Mouse (Mus musculus): ENCODE measurements around the gene Olfr690. TPM values are rescaled to one million over a fixed set of nuclear protein-coding genes. Genes with fewer than 3 reads are reported as not detected.

Gene Olfr690
- polyA plus RNA-seq, 1 experiment from 2014 or later, result not detected

GRCm38 (mm10) chr7:105342170-105342569, 8.3 kb upstream of the Olfr690 start, which contains the start of gene Olfr691:
Olfr691 (minus strand) TSS chr7:105342270.
- Histone ChIP-seq H3K36me3 (replicated peaks) (no peaks in the 10 kb centered on the region), H3K4me2 (no peak within 1 kb of the TSS), H3K27ac (no peak within 1 kb of the TSS), H3K9ac (no peak within 1 kb of the TSS), H3K4me3 (replicated peaks) (no peak within 1 kb of the TSS), H3K9me3 (no peaks in the 10 kb centered on the region), H3K4me1 (no peaks in the 10 kb centered on the region), H3K27me3 (no peaks in the 10 kb centered on the region)
- ATAC-seq (ENCODE audit: low FRiP score), result no peak
- WGBS, result 47% methylated on average over 1 of the region's 1 CpGs

GRCm38 (mm10) chr7:105325302-105325701, 8.6 kb downstream of the Olfr690 start:
- WGBS, result 83% methylated on average over 2 of the region's 2 CpGs
- Histone ChIP-seq H3K4me3 (replicated peaks) (no peak overlapping the region), H3K9me3 (no peaks in the 10 kb centered on the region), H3K4me1 (no peaks in the 10 kb centered on the region), H3K36me3 (replicated peaks) (no peaks in the 10 kb centered on the region), H3K4me2 (no peak overlapping the region), H3K27me3 (no peaks in the 10 kb centered on the region), H3K9ac (no peak overlapping the region), H3K27ac (no peak overlapping the region)
- no peak for ATAC-seq (ENCODE audit: low FRiP score)

- Histone ChIP-seq H3K4me1 (no peaks in the 10 kb centered on the region), H3K36me3 (replicated peaks) (no peaks in the 10 kb centered on the region), H3K27me3 (no peaks in the 10 kb centered on the region), H3K9ac (no peak within 1 kb of the TSS), H3K4me3 (replicated peaks) (no peak within 1 kb of the TSS), H3K4me2 (no peak within 1 kb of the TSS), H3K9me3 (no peaks in the 10 kb centered on the region), H3K27ac (no peak within 1 kb of the TSS)
- no peak for ATAC-seq (ENCODE audit: low FRiP score)
- 90% methylated on average over 1 of the region's 1 CpGs for WGBS
Observed at GRCm38 (mm10) chr7:105310865-105311264, 23.0 kb downstream of the Olfr690 start, which contains the start of gene Olfr689. Olfr689 (plus strand) TSS chr7:105311165.

- no peaks in the 10 kb centered on the region for H3K9me3 ChIP-seq
- H3K9ac ChIP-seq, result no peak overlapping the region
- H3K4me2 ChIP-seq, result no peak overlapping the region
- no peak for ATAC-seq (ENCODE audit: low FRiP score)
- no peak overlapping the region for H3K4me3 ChIP-seq (replicated peaks)
- no peaks in the 10 kb centered on the region for H3K4me1 ChIP-seq
- no peak overlapping the region for H3K27ac ChIP-seq
- H3K36me3 ChIP-seq (replicated peaks), result no peaks in the 10 kb centered on the region
- H3K27me3 ChIP-seq, result no peaks in the 10 kb centered on the region
Observed at GRCm38 (mm10) chr7:105290051-105290450, 43.9 kb downstream of the Olfr690 start.

- Histone ChIP-seq H3K27ac (no peak within 1 kb of the TSS), H3K36me3 (replicated peaks) (no peaks in the 10 kb centered on the region), H3K9ac (no peak within 1 kb of the TSS), H3K4me3 (replicated peaks) (no peak within 1 kb of the TSS), H3K9me3 (no peaks in the 10 kb centered on the region), H3K27me3 (no peaks in the 10 kb centered on the region), H3K4me1 (0 out of 2 replicates have a peak, but pooled peaks cover under 1% of the 10 kb centered on the region), H3K4me2 (no peak within 1 kb of the TSS)
- no peak for ATAC-seq (ENCODE audit: low FRiP score)
- 79% methylated on average over 6 of the region's 6 CpGs for WGBS
Observed at GRCm38 (mm10) chr7:105287795-105288194, 46.1 kb downstream of the Olfr690 start, which contains the start of gene Olfr688. Olfr688 (plus strand) TSS chr7:105288095.

Other genes starting within 250 kb of the Olfr690 start
- not detected in 2 replicates for gene Olfr680-ps1, start 241.3 kb downstream of the Olfr690 start, polyA plus RNA-seq (2016; fragmentation: Nextera tagmentation; extraction: Ambion mirVana)
- gene Olfr681, start 217.3 kb downstream of the Olfr690 start, polyA plus RNA-seq (2016; fragmentation: Nextera tagmentation; extraction: Ambion mirVana), result not detected in 2 replicates
- 0.13 TPM in 1 of 2 replicates, not detected in the other for gene Olfr683, start 187.1 kb downstream of the Olfr690 start, polyA plus RNA-seq (2016; fragmentation: Nextera tagmentation; extraction: Ambion mirVana)
- not detected in 2 replicates for gene Olfr684, start 170.5 kb downstream of the Olfr690 start, polyA plus RNA-seq (2016; fragmentation: Nextera tagmentation; extraction: Ambion mirVana)
- not detected in 2 replicates for gene Olfr685, start 148.1 kb downstream of the Olfr690 start, polyA plus RNA-seq (2016; fragmentation: Nextera tagmentation; extraction: Ambion mirVana)
- gene Olfr686, start 126.6 kb downstream of the Olfr690 start, polyA plus RNA-seq (2016; fragmentation: Nextera tagmentation; extraction: Ambion mirVana), result not detected in 2 replicates
- gene Olfr688, start 46.0 kb downstream of the Olfr690 start, polyA plus RNA-seq (2016; fragmentation: Nextera tagmentation; extraction: Ambion mirVana), result not detected in 2 replicates
- gene Olfr689, start 22.9 kb downstream of the Olfr690 start, polyA plus RNA-seq (2016; fragmentation: Nextera tagmentation; extraction: Ambion mirVana), result not detected in 2 replicates
- gene Olfr691, start 8.2 kb upstream of the Olfr690 start, polyA plus RNA-seq (2016; fragmentation: Nextera tagmentation; extraction: Ambion mirVana), result not detected in 2 replicates
- gene Olfr692, start 34.1 kb upstream of the Olfr690 start, polyA plus RNA-seq (2016; fragmentation: Nextera tagmentation; extraction: Ambion mirVana), result not detected in 2 replicates
- not detected in 2 replicates for gene Gm5901, start 40.9 kb upstream of the Olfr690 start, polyA plus RNA-seq (2016; fragmentation: Nextera tagmentation; extraction: Ambion mirVana)
- gene Fam160a2, start 66.0 kb upstream of the Olfr690 start, polyA plus RNA-seq (2016; fragmentation: Nextera tagmentation; extraction: Ambion mirVana), result 48.2 and 49.7 TPM in 2 replicates
- gene Cnga4, start 70.5 kb upstream of the Olfr690 start, polyA plus RNA-seq (2016; fragmentation: Nextera tagmentation; extraction: Ambion mirVana), result 0.10 and 0.19 TPM in 2 replicates
- 0.38 and 0.70 TPM in 2 replicates for gene Cckbr, start 91.6 kb upstream of the Olfr690 start, polyA plus RNA-seq (2016; fragmentation: Nextera tagmentation; extraction: Ambion mirVana)
- gene Cavin3, start 148.2 kb upstream of the Olfr690 start, polyA plus RNA-seq (2016; fragmentation: Nextera tagmentation; extraction: Ambion mirVana), result 20.2 and 24.7 TPM in 2 replicates
- 42.5 and 43.6 TPM in 2 replicates for gene Smpd1, start 220.3 kb upstream of the Olfr690 start, polyA plus RNA-seq (2016; fragmentation: Nextera tagmentation; extraction: Ambion mirVana)
- gene Apbb1, start 247.5 kb upstream of the Olfr690 start, polyA plus RNA-seq (2016; fragmentation: Nextera tagmentation; extraction: Ambion mirVana), result 149 and 160 TPM in 2 replicates